Mouse (Mus musculus) liver, embryonic 11.5 days (tissue): ENCODE measurements around the gene 9330182L06Rik. TPM values are rescaled to one million over a fixed set of nuclear protein-coding genes. Genes with fewer than 3 reads are reported as not detected.

ENCODE experiments used
- ATAC-seq: fragments of 200-750 bp; cut with Nextera tagmentation; replicated peaks from 2 replicates; pipeline ENCODE4 v1.8.0; 2017; ENCODE audit warnings: moderate number of reproducible peaks, mild to moderate bottlenecking, moderate TSS enrichment, moderate library complexity; ENCODE audit not compliant: low FRiP score
- DNase-seq: peaks from one replicate; pipeline ENCODE4 v3.0.0-alpha.2; 2017; ENCODE audit warnings: low spot score
- H3K27ac ChIP-seq: fragments of 300-500 bp; sonication (generic); 2 replicates; pipeline ENCODE4 v1.5.1; 2014; ENCODE audit warnings: mild to moderate bottlenecking, low read depth, low read length, control low read depth
- H3K27me3 ChIP-seq: fragments of 300-500 bp; sonication (generic); replicated peaks from 2 replicates; pipeline ENCODE4 v1.6.1; 2014; ENCODE audit warnings: low read length, mixed read lengths; ENCODE audit not compliant: control insufficient read depth, insufficient read depth
- H3K36me3 ChIP-seq: fragments of 300-500 bp; sonication (generic); 2 replicates; pipeline ENCODE4 v1.6.1; 2014; ENCODE audit warnings: mild to moderate bottlenecking, low read length, moderate library complexity, mixed read lengths; ENCODE audit not compliant: control insufficient read depth, insufficient read depth
- H3K4me1 ChIP-seq: fragments of 300-500 bp; sonication (generic); replicated peaks from 2 replicates; pipeline ENCODE4 v1.6.1; 2014; ENCODE audit warnings: low read length, mixed read lengths; ENCODE audit not compliant: control insufficient read depth, insufficient read depth
- H3K4me2 ChIP-seq: fragments of 300-500 bp; sonication (generic); 2 replicates; pipeline ENCODE4 v1.6.1; 2014; ENCODE audit warnings: mild to moderate bottlenecking, control low read depth, moderate library complexity
- H3K4me3 ChIP-seq: fragments of 300-500 bp; sonication (generic); 2 replicates; pipeline ENCODE4 v1.5.1; 2014; ENCODE audit warnings: low read depth, low read length, control low read depth
- H3K9ac ChIP-seq: fragments of 300-500 bp; sonication (generic); 2 replicates; pipeline ENCODE4 v1.6.1; 2014; ENCODE audit warnings: low read depth, low read length, control low read depth
- H3K9me3 ChIP-seq: fragments of 300-500 bp; sonication (generic); 2 replicates; pipeline ENCODE4 v1.6.1; 2016; ENCODE audit warnings: low read length, inconsistent platforms, mixed read lengths; ENCODE audit not compliant: control insufficient read depth
- WGBS: fragments of 180-500 bp; shearing (Covaris S2); extraction: QIAGEN DNeasy Blood & Tissue Kit; methylation state at CpG from one replicate; pipeline ENCODE4 v1.1.7; 2014; 5-methylcytosine and 5-hydroxymethylcytosine counted together
- polyA plus RNA-seq: library from polyadenylated mRNA; unstranded; fragments of >200 nt; fragmentation: Nextera tagmentation; extraction: Ambion mirVana; gene quantifications from 2 replicates; pipeline ENCODE4 v1.2.1, GENCODE M21; 2014

Gene 9330182L06Rik
- 0.99 and 1.1 TPM in 2 replicates for polyA plus RNA-seq

- Histone ChIP-seq H3K9ac (peak within 1 kb of the TSS; percentile 58; the same call in 1 of the 2 replicates), H3K27me3 (peaks cover 9% of the 10 kb centered on the region; the same call in 1 of the 2 replicates), H3K4me1 (peaks cover 2% of the 10 kb centered on the region; the same call in 1 of the 2 replicates), H3K4me3 (peak within 1 kb of the TSS; percentile 64), H3K9me3 (no peaks in the 10 kb centered on the region), H3K4me2 (peak within 1 kb of the TSS; percentile 94), H3K27ac (no peak within 1 kb of the TSS), H3K36me3 (no peaks in the 10 kb centered on the region)
- under 1% methylated on average over 47 of the region's 47 CpGs for WGBS
- DNase-seq (peak; percentile 59), ATAC-seq (peak; percentile 67)
Observed at GRCm38 (mm10) chr5:9265586-9266279, at the start of gene 9330182L06Rik. 9330182L06Rik (plus strand) TSS chr5:9266118.

- H3K4me1 ChIP-seq, result no peaks in the 10 kb centered on the region
- H3K27me3 ChIP-seq, result no peaks in the 10 kb centered on the region
- DNase-seq, result no peak
- H3K36me3 ChIP-seq, result no peaks in the 10 kb centered on the region
- no peak overlapping the region for H3K4me3 ChIP-seq
- H3K27ac ChIP-seq, result no peak overlapping the region
- H3K9me3 ChIP-seq, result no peaks in the 10 kb centered on the region
- no peak overlapping the region for H3K9ac ChIP-seq
- H3K4me2 ChIP-seq, result no peak overlapping the region
- no peak for ATAC-seq
- 70% methylated on average over 4 of the region's 4 CpGs for WGBS
Observed at GRCm38 (mm10) chr5:9227456-9228008, 38.4 kb upstream of the 9330182L06Rik start.

- H3K27me3 ChIP-seq, result peaks cover 9% of the 10 kb centered on the region; the same call in 1 of the 2 replicates
- H3K4me3 ChIP-seq, result no peak overlapping the region
- no peaks in the 10 kb centered on the region for H3K36me3 ChIP-seq
- no peak overlapping the region for H3K27ac ChIP-seq
- no peak overlapping the region for H3K4me2 ChIP-seq
- H3K9me3 ChIP-seq, result no peaks in the 10 kb centered on the region
- ATAC-seq, result peak; percentile 77
- 64% methylated on average over 4 of the region's 4 CpGs for WGBS
- no peak overlapping the region for H3K9ac ChIP-seq
- H3K4me1 ChIP-seq, result peaks cover 2% of the 10 kb centered on the region; the same call in 1 of the 2 replicates
- no peak for DNase-seq
Observed at GRCm38 (mm10) chr5:9264361-9264760, 1.6 kb upstream of the 9330182L06Rik start.

GRCm38 (mm10) chr5:9266280-9266923, 484 bp downstream of the 9330182L06Rik start:
- peak; percentile 48 for ATAC-seq
- Histone ChIP-seq H3K9me3 (no peaks in the 10 kb centered on the region), H3K36me3 (no peaks in the 10 kb centered on the region), H3K9ac (peak overlapping the region; percentile 58; the same call in 1 of the 2 replicates), H3K4me1 (peaks cover 2% of the 10 kb centered on the region; the same call in 1 of the 2 replicates), H3K4me2 (peak overlapping the region; percentile 94), H3K27ac (no peak overlapping the region), H3K27me3 (peaks cover 9% of the 10 kb centered on the region; the same call in 1 of the 2 replicates), H3K4me3 (peak overlapping the region; percentile 64)
- under 1% methylated on average over 30 of the region's 30 CpGs for WGBS
- no peak for DNase-seq

- DNase-seq (no peak), ATAC-seq (no peak)
- no peak overlapping the region for H3K27ac ChIP-seq
- peaks cover 9% of the 10 kb centered on the region; the same call in 1 of the 2 replicates for H3K27me3 ChIP-seq
- H3K9ac ChIP-seq, result no peak overlapping the region
- no peak overlapping the region for H3K4me2 ChIP-seq
- H3K36me3 ChIP-seq, result no peaks in the 10 kb centered on the region
- 81% methylated on average over 3 of the region's 3 CpGs for whole genome bisulfite sequencing
- H3K9me3 ChIP-seq, result no peaks in the 10 kb centered on the region
- no peak overlapping the region for H3K4me3 ChIP-seq
- H3K4me1 ChIP-seq, result peaks cover 2% of the 10 kb centered on the region; the same call in 1 of the 2 replicates
Observed at GRCm38 (mm10) chr5:9269666-9270065, 3.7 kb downstream of the 9330182L06Rik start.

GRCm38 (mm10) chr5:9272976-9273375, 7.1 kb downstream of the 9330182L06Rik start:
- 78% methylated on average over 3 of the region's 3 CpGs for WGBS
- Histone ChIP-seq H3K4me3 (no peak overlapping the region), H3K4me1 (no peaks in the 10 kb centered on the region), H3K9me3 (no peaks in the 10 kb centered on the region), H3K27ac (no peak overlapping the region), H3K36me3 (no peaks in the 10 kb centered on the region), H3K4me2 (no peak overlapping the region), H3K27me3 (no peaks in the 10 kb centered on the region), H3K9ac (no peak overlapping the region)
- no peak for ATAC-seq
- no peak for DNase-seq

- Histone ChIP-seq H3K4me2 (no peak overlapping the region), H3K9me3 (no peaks in the 10 kb centered on the region), H3K27me3 (no peaks in the 10 kb centered on the region), H3K9ac (no peak overlapping the region), H3K4me1 (no peaks in the 10 kb centered on the region), H3K36me3 (no peaks in the 10 kb centered on the region), H3K4me3 (no peak overlapping the region), H3K27ac (no peak overlapping the region)
- no peak for ATAC-seq
- no peak for DNase-seq
- 87% methylated on average over 2 of the region's 2 CpGs for WGBS
Observed at GRCm38 (mm10) chr5:9295777-9296549, 30.0 kb downstream of the 9330182L06Rik start.

- Histone ChIP-seq H3K27me3 (no peaks in the 10 kb centered on the region), H3K27ac (no peak overlapping the region), H3K36me3 (no peaks in the 10 kb centered on the region), H3K9ac (no peak overlapping the region), H3K4me1 (no peaks in the 10 kb centered on the region), H3K9me3 (no peaks in the 10 kb centered on the region), H3K4me2 (no peak overlapping the region), H3K4me3 (no peak overlapping the region)
- DNase-seq (no peak), ATAC-seq (no peak)
Observed at GRCm38 (mm10) chr5:9296550-9296928, 30.6 kb downstream of the 9330182L06Rik start.
